16 mouse cellular contexts compared by ENCODE assay signal in genomic region chr8:70012763-70013162, GRCm38 (mm10). TPM values are rescaled to one million over a fixed set of nuclear protein-coding genes. Genes with fewer than 3 reads are reported as not detected.
DNase-seq lines count a peak whose midpoint lies in the region; ATAC-seq and TF ChIP-seq lines count a peak whose summit lies in the region.
"Had no signal": no experiment of that assay in that cellular context is flagged by ENCODE, and none has a peak within 500 bp of the region (broad histone marks: within the 10 kb centered on the region; RNA-seq: fewer than 3 reads in every experiment).

No protein-coding gene starts in this region.

- 93% methylated on average over 1 of the region's 1 CpGs for WGBS in heart, adult 2 months
- 94% methylated on average over 1 of the region's 1 CpGs for WGBS in neural tube, embryonic 11.5 days
- WGBS in hindbrain, embryonic 16.5 days, result 93% methylated on average over 1 of the region's 1 CpGs
- WGBS in stomach, postnatal 0 days, result 83% methylated on average over 1 of the region's 1 CpGs
- 91% methylated on average over 1 of the region's 1 CpGs for WGBS in limb, embryonic 10.5 days

- H3K9ac ChIP-seq in heart, adult 2 months (ENCODE audit: low read depth, low read length), result no peak overlapping the region
- no peak overlapping the region for H3K9ac ChIP-seq in neural tube, embryonic 11.5 days (ENCODE audit: low read length)
- H3K9ac ChIP-seq in hindbrain, embryonic 16.5 days (ENCODE audit: low read depth, low read length), result no peak overlapping the region
- H3K9ac ChIP-seq in stomach, postnatal 0 days (ENCODE audit: low read length), result no peak overlapping the region
- H3K9ac ChIP-seq: limb, embryonic 13.5 days had no signal

- no peak for TF ChIP-seq EP300 in heart, adult 2 months (IDR thresholded peaks at IDR 0.05; ENCODE audit: insufficient read depth, low read depth, low read length)
- no peak for TF ChIP-seq EP300 in stomach, postnatal 0 days (optimal IDR thresholded peaks at IDR 0.05)

- H3K27me3 ChIP-seq in heart, adult 2 months (ENCODE audit: control insufficient read depth, insufficient read depth, low read length), result no peaks in the 10 kb centered on the region
- H3K27me3 ChIP-seq in neural tube, embryonic 11.5 days (ENCODE audit: control insufficient read depth, insufficient read depth, low read length), result no peaks in the 10 kb centered on the region
- H3K27me3 ChIP-seq in hindbrain, embryonic 16.5 days (replicated peaks; ENCODE audit: control insufficient read depth, insufficient read depth, low read length), result no peaks in the 10 kb centered on the region
- no peaks in the 10 kb centered on the region for H3K27me3 ChIP-seq in stomach, postnatal 0 days (ENCODE audit: control insufficient read depth, insufficient read depth, low read length)
- H3K27me3 ChIP-seq in limb, embryonic 10.5 days (ENCODE audit: low read depth, poor library complexity, severe bottlenecking), result no peaks in the 10 kb centered on the region
- H3K27me3 ChIP-seq: CH12.LX; limb, embryonic 13.5 days had no signal

- ATAC-seq in neural tube, embryonic 11.5 days (ENCODE audit: insufficient read depth, low FRiP score, low TSS enrichment), result peak; percentile 27; the same call in 1 of the 2 replicates
- ATAC-seq in hindbrain, embryonic 16.5 days, result 0 out of 2 replicates have a peak, but pooled peaks have one; percentile 21
- peak; percentile 38; the same call in 1 of the 2 replicates for ATAC-seq in stomach, postnatal 0 days (ENCODE audit: low FRiP score, low TSS enrichment)

- H3K4me2 ChIP-seq in neural tube, embryonic 11.5 days (ENCODE audit: low read depth), result no peak overlapping the region
- no peak overlapping the region for H3K4me2 ChIP-seq in hindbrain, embryonic 16.5 days (ENCODE audit: low read length)
- no peak overlapping the region for H3K4me2 ChIP-seq in stomach, postnatal 0 days (replicated peaks; ENCODE audit: low read depth)
- H3K4me2 ChIP-seq: limb, embryonic 13.5 days had no signal

- no peaks in the 10 kb centered on the region for H3K79me2 ChIP-seq in heart, adult 2 months (replicated peaks; ENCODE audit: control insufficient read depth, insufficient read depth, low read length)

- H3K27ac ChIP-seq in heart, adult 2 months, result no peak overlapping the region
- no peak overlapping the region for H3K27ac ChIP-seq in neural tube, embryonic 11.5 days (ENCODE audit: low read depth, low read length)
- H3K27ac ChIP-seq in hindbrain, embryonic 16.5 days (ENCODE audit: low read depth, low read length), result no peak overlapping the region
- H3K27ac ChIP-seq in stomach, postnatal 0 days (replicated peaks), result no peak overlapping the region
- no peak overlapping the region for H3K27ac ChIP-seq in limb, embryonic 10.5 days
- H3K27ac ChIP-seq: limb, embryonic 13.5 days had no signal

- no peak for DNase-seq in heart, adult 2 months
- no peak for DNase-seq in heart, postnatal 4 days
- DNase-seq in neural tube, embryonic 11.5 days (ENCODE audit: low spot score), result no peak
- DNase-seq in neural tube, embryonic 10.5 days (ENCODE audit: extremely low spot score, low spot score), result no peak
- no peak for DNase-seq in stomach, postnatal 0 days (ENCODE audit: low spot score)
- DNase-seq in limb, embryonic 10.5 days (ENCODE audit: low spot score), result no peak
- no peak for DNase-seq in urinary bladder, postnatal 36 days (ENCODE audit: low spot score in 2 of 2)
- DNase-seq: adrenal gland, postnatal 36 days; cerebellum, adult 11-12 months; embryo, embryonic 11 days; lung, postnatal 36 days; thymus, postnatal 14 days had no signal

- no peaks in the 10 kb centered on the region for H3K4me1 ChIP-seq in heart, adult 2 months (ENCODE audit: control insufficient read depth, insufficient read depth, low read length)
- H3K4me1 ChIP-seq in neural tube, embryonic 11.5 days (ENCODE audit: control insufficient read depth, insufficient read depth, low read length), result no peaks in the 10 kb centered on the region
- no peaks in the 10 kb centered on the region for H3K4me1 ChIP-seq in hindbrain, embryonic 16.5 days (ENCODE audit: control insufficient read depth, insufficient read depth, low read depth, low read length)
- H3K4me1 ChIP-seq in stomach, postnatal 0 days (replicated peaks; ENCODE audit: control insufficient read depth, insufficient read depth), result no peaks in the 10 kb centered on the region
- H3K4me1 ChIP-seq in limb, embryonic 10.5 days, result no peaks in the 10 kb centered on the region
- H3K4me1 ChIP-seq: limb, embryonic 13.5 days had no signal

- H3K9me3 ChIP-seq in neural tube, embryonic 11.5 days (ENCODE audit: control insufficient read depth, low read length), result no peaks in the 10 kb centered on the region
- no peaks in the 10 kb centered on the region for H3K9me3 ChIP-seq in hindbrain, embryonic 16.5 days (ENCODE audit: control insufficient read depth, low read length)
- no peaks in the 10 kb centered on the region for H3K9me3 ChIP-seq in stomach, postnatal 0 days (ENCODE audit: control insufficient read depth, low read length)
- H3K9me3 ChIP-seq in limb, embryonic 10.5 days (replicated peaks), result no peaks in the 10 kb centered on the region
- H3K9me3 ChIP-seq: limb, embryonic 13.5 days had no signal

- no peak overlapping the region for H3K4me3 ChIP-seq in heart, adult 2 months
- no peak overlapping the region for H3K4me3 ChIP-seq in neural tube, embryonic 11.5 days (ENCODE audit: low read depth, low read length)
- no peak overlapping the region for H3K4me3 ChIP-seq in hindbrain, embryonic 16.5 days (ENCODE audit: low read length)
- no peak overlapping the region for H3K4me3 ChIP-seq in stomach, postnatal 0 days (ENCODE audit: low read depth, low read length)
- H3K4me3 ChIP-seq in limb, embryonic 10.5 days, result no peak overlapping the region
- H3K4me3 ChIP-seq: limb, embryonic 13.5 days had no signal

- peak; percentile 24; the same call in 1 of the 2 replicates for TF ChIP-seq CTCF in heart, adult 2 months (IDR thresholded peaks at IDR 0.05)
- TF ChIP-seq CTCF in stomach, postnatal 0 days (IDR thresholded peaks at IDR 0.05; ENCODE audit: low read depth), result peak; percentile 27; the same call in 1 of the 2 replicates

- H3K36me3 ChIP-seq in heart, adult 2 months (ENCODE audit: control insufficient read depth, insufficient read depth, low read length), result no peaks in the 10 kb centered on the region
- H3K36me3 ChIP-seq in neural tube, embryonic 11.5 days (ENCODE audit: control insufficient read depth, insufficient read depth, low read length), result peaks cover 6% of the 10 kb centered on the region; the same call in 1 of the 2 replicates
- H3K36me3 ChIP-seq in hindbrain, embryonic 16.5 days (ENCODE audit: control insufficient read depth, insufficient read depth, low read length), result peaks cover 6% of the 10 kb centered on the region; the same call in 1 of the 2 replicates
- peaks cover 3% of the 10 kb centered on the region; the same call in 1 of the 2 replicates for H3K36me3 ChIP-seq in stomach, postnatal 0 days (ENCODE audit: control insufficient read depth, insufficient read depth, low read length)
- H3K36me3 ChIP-seq in limb, embryonic 10.5 days, result peaks cover 19% of the 10 kb centered on the region

- intact Hi-C loops in heart, adult 2 months (cut with DNase I), result no loop called here

- no peak for TF ChIP-seq POLR2A in heart, adult 2 months (IDR thresholded peaks at IDR 0.05; ENCODE audit: insufficient read depth, low read depth, low read length)

RNA-seq across cellular contexts. Expression of gene Gatad2a, which starts 16.6 kb away (rescaled TPM):
- total RNA-seq in heart, adult 2 months (2021), result 10 to 100 TPM; 36.4 TPM
- 23.7 and 24.7 TPM in 2 replicates for polyA plus RNA-seq in heart, adult 2 months (2012; rRNA removed)
- total RNA-seq in heart, postnatal 4 days (2021), result 10 to 100 TPM; 75.9 to 79.5 TPM
- polyA plus RNA-seq in neural tube, embryonic 11.5 days (2014; fragmentation: Nextera tagmentation; extraction: Ambion mirVana), result 80.7 and 92.7 TPM in 2 replicates
- 13.9 and 19.7 TPM in 2 replicates for polyA plus RNA-seq in hindbrain, embryonic 16.5 days (2015; fragmentation: Nextera tagmentation; extraction: Ambion mirVana)
- polyA plus RNA-seq in stomach, postnatal 0 days (2015; fragmentation: Nextera tagmentation; extraction: Ambion mirVana), result 32.4 and 36.4 TPM in 2 replicates
- polyA plus RNA-seq in limb, embryonic 10.5 days (2016; fragmentation: Nextera tagmentation; extraction: Ambion mirVana), result 58.9 and 69.2 TPM in 2 replicates

RNA-seq across cellular contexts. Expression of gene Mau2, which starts 29.8 kb away (rescaled TPM):
- total RNA-seq in heart, adult 2 months (2021), result 10 to 100 TPM; 30.1 to 32.6 TPM
- 33.2 and 46.9 TPM in 2 replicates for polyA plus RNA-seq in heart, adult 2 months (2012; rRNA removed)
- total RNA-seq in heart, postnatal 4 days (2021), result 10 to 100 TPM; 39.5 to 40.8 TPM
- 57.3 and 62.1 TPM in 2 replicates for polyA plus RNA-seq in neural tube, embryonic 11.5 days (2014; fragmentation: Nextera tagmentation; extraction: Ambion mirVana)
- 61.5 and 71.2 TPM in 2 replicates for polyA plus RNA-seq in hindbrain, embryonic 16.5 days (2015; fragmentation: Nextera tagmentation; extraction: Ambion mirVana)
- polyA plus RNA-seq in stomach, postnatal 0 days (2015; fragmentation: Nextera tagmentation; extraction: Ambion mirVana), result 22.4 and 24.4 TPM in 2 replicates
- 59.5 and 66.7 TPM in 2 replicates for polyA plus RNA-seq in limb, embryonic 10.5 days (2016; fragmentation: Nextera tagmentation; extraction: Ambion mirVana)

RNA-seq across cellular contexts. Expression of gene Sugp1, which starts 29.9 kb away (rescaled TPM):
- total RNA-seq in heart, adult 2 months (2021), result 10 to 100 TPM; 15.8 to 19.6 TPM
- 6.7 and 10.6 TPM in 2 replicates for polyA plus RNA-seq in heart, adult 2 months (2012; rRNA removed)
- total RNA-seq in heart, postnatal 4 days (2021), result 10 to 100 TPM; 23.2 to 23.8 TPM
- 39.2 and 39.5 TPM in 2 replicates for polyA plus RNA-seq in neural tube, embryonic 11.5 days (2014; fragmentation: Nextera tagmentation; extraction: Ambion mirVana)
- polyA plus RNA-seq in hindbrain, embryonic 16.5 days (2015; fragmentation: Nextera tagmentation; extraction: Ambion mirVana), result 54.4 and 55.8 TPM in 2 replicates
- 21.2 and 22.0 TPM in 2 replicates for polyA plus RNA-seq in stomach, postnatal 0 days (2015; fragmentation: Nextera tagmentation; extraction: Ambion mirVana)
- polyA plus RNA-seq in limb, embryonic 10.5 days (2016; fragmentation: Nextera tagmentation; extraction: Ambion mirVana), result 53.5 and 60.7 TPM in 2 replicates

RNA-seq across cellular contexts. Expression of gene Tm6sf2, which starts 60.0 kb away (rescaled TPM):
- total RNA-seq in heart, adult 2 months (2021), result under 1 TPM; 0.64 to 0.94 TPM
- polyA plus RNA-seq in heart, adult 2 months (2012; rRNA removed), result 2.7 and 3.1 TPM in 2 replicates
- 1 to 10 TPM in 1 of 2 experiments, under 1 TPM in 1; 0.95 to 1.0 TPM for total RNA-seq in heart, postnatal 4 days (2021)
- 0.53 and 1.3 TPM in 2 replicates for polyA plus RNA-seq in neural tube, embryonic 11.5 days (2014; fragmentation: Nextera tagmentation; extraction: Ambion mirVana)
- 1.2 and 1.4 TPM in 2 replicates for polyA plus RNA-seq in hindbrain, embryonic 16.5 days (2015; fragmentation: Nextera tagmentation; extraction: Ambion mirVana)
- 1.0 and 1.5 TPM in 2 replicates for polyA plus RNA-seq in stomach, postnatal 0 days (2015; fragmentation: Nextera tagmentation; extraction: Ambion mirVana)
- 0.59 and 0.73 TPM in 2 replicates for polyA plus RNA-seq in limb, embryonic 10.5 days (2016; fragmentation: Nextera tagmentation; extraction: Ambion mirVana)
- total RNA-seq: monocyte, adult 5-6 weeks had no signal
